12 mouse cellular contexts compared by ENCODE assay signal in the genomic region with DNA sequence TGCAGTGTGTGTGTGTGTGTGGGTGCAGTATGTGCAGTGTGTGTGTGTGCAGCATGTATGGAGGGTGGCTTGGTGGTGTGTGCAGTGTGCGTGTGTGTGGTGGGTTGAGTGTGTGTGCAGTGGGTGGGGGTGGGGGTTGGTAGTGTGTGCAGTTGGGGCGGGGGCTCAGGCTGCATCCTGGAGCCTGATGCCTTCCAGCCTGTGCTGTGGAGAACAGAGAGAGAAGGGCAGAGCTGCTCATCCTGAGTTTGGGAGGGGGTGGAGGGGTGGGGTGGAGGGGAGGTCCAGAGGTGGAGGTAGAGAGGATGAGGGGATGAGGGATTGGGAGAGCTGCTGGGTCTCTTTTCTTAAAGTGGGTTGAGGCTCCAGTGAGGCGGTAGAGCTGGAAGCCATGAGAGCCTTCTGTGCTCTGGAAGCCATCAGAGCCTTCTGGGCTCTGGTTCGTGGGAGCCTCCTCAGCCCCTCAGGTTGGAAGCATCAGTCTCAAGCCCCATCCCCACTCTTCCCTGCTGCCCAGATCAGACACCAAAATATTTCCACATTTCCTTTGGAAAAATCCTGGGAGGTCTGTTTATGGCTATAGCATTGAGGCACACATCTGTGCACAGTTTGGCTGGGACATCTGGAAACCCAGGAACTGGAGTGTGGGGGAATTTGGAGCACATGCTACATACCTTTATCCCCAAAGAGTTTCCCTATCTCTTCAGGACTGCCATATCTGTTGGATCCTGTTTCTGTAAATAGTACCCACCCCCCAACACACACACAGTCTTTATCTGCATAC. TPM values are rescaled to one million over a fixed set of nuclear protein-coding genes. Genes with fewer than 3 reads are reported as not detected.
DNase-seq lines count a peak whose midpoint lies in the region; ATAC-seq and TF ChIP-seq lines count a peak whose summit lies in the region.
"Had no signal": no experiment of that assay in that cellular context is flagged by ENCODE, and none has a peak within 500 bp of the region (broad histone marks: within the 10 kb centered on the region; RNA-seq: fewer than 3 reads in every experiment).

No protein-coding gene starts in this region.

- no peak overlapping the region for H3K9ac ChIP-seq in forebrain, embryonic 12.5 days
- H3K9ac ChIP-seq in forebrain, embryonic 11.5 days (ENCODE audit: low read length) = no peak overlapping the region
- no peak overlapping the region for H3K9ac ChIP-seq in lung, postnatal 0 days (replicated peaks; ENCODE audit: low read depth)
- H3K9ac ChIP-seq in limb, embryonic 15.5 days = no peak overlapping the region
- no peak overlapping the region for H3K9ac ChIP-seq in stomach, postnatal 0 days (ENCODE audit: low read length)
- H3K9ac ChIP-seq: forebrain, embryonic 15.5 days; hindbrain, embryonic 15.5 days had no signal

- H3K4me3 ChIP-seq in forebrain, embryonic 12.5 days (replicated peaks) = no peak overlapping the region
- no peak overlapping the region for H3K4me3 ChIP-seq in forebrain, embryonic 11.5 days (ENCODE audit: low read depth, low read length)
- no peak overlapping the region for H3K4me3 ChIP-seq in lung, postnatal 0 days (ENCODE audit: low read depth, low read length)
- H3K4me3 ChIP-seq in limb, embryonic 15.5 days = no peak overlapping the region
- no peak overlapping the region for H3K4me3 ChIP-seq in stomach, postnatal 0 days (ENCODE audit: low read depth, low read length)
- H3K4me3 ChIP-seq: forebrain, embryonic 15.5 days; hindbrain, embryonic 15.5 days had no signal

- H3K36me3 ChIP-seq in forebrain, embryonic 12.5 days (replicated peaks) = no peaks in the 10 kb centered on the region
- no peaks in the 10 kb centered on the region for H3K36me3 ChIP-seq in forebrain, embryonic 11.5 days (ENCODE audit: control insufficient read depth, insufficient read depth, low read length)
- H3K36me3 ChIP-seq in lung, postnatal 0 days (ENCODE audit: insufficient read depth, low read length) = no peaks in the 10 kb centered on the region
- H3K36me3 ChIP-seq in limb, embryonic 15.5 days = no peaks in the 10 kb centered on the region
- no peaks in the 10 kb centered on the region for H3K36me3 ChIP-seq in stomach, postnatal 0 days (ENCODE audit: control insufficient read depth, insufficient read depth, low read length)
- H3K36me3 ChIP-seq: forebrain, embryonic 15.5 days; hindbrain, embryonic 15.5 days had no signal

- H3K27ac ChIP-seq in forebrain, embryonic 12.5 days = 0 out of 2 replicates have a peak overlapping the region, but pooled peaks have one; percentile 36
- no peak overlapping the region for H3K27ac ChIP-seq in forebrain, embryonic 11.5 days (ENCODE audit: low read depth, low read length)
- H3K27ac ChIP-seq in lung, postnatal 0 days (ENCODE audit: low read length) = no peak overlapping the region
- peak overlapping the region; percentile 95 for H3K27ac ChIP-seq in limb, embryonic 15.5 days
- peak overlapping the region; percentile 58 for H3K27ac ChIP-seq in stomach, postnatal 0 days (replicated peaks)
- H3K27ac ChIP-seq: forebrain, embryonic 15.5 days; hindbrain, embryonic 15.5 days had no signal

- ATAC-seq in forebrain, embryonic 12.5 days (ENCODE audit: low FRiP score) = no peak
- ATAC-seq in forebrain, embryonic 11.5 days (replicated peaks; ENCODE audit: low FRiP score) = no peak
- peak; percentile 49 for ATAC-seq in lung, postnatal 0 days
- ATAC-seq in limb, embryonic 15.5 days (ENCODE audit: insufficient number of reproducible peaks, low FRiP score, low TSS enrichment, low read depth) = peak; percentile 75
- ATAC-seq in stomach, postnatal 0 days (ENCODE audit: low FRiP score, low TSS enrichment) = peak; percentile 21; the same call in 1 of the 2 replicates
- no peak for ATAC-seq in megakaryocyte-erythroid progenitor cell, adult 5-6 weeks (replicated peaks; ENCODE audit: low FRiP score, low TSS enrichment, poor library complexity, severe bottlenecking)
- ATAC-seq: forebrain, embryonic 15.5 days had no signal

- no peak for TF ChIP-seq EP300 in lung, postnatal 0 days (IDR thresholded peaks at IDR 0.05)
- TF ChIP-seq EP300 in stomach, postnatal 0 days (optimal IDR thresholded peaks at IDR 0.05) = no peak

- no peaks in the 10 kb centered on the region for H3K9me3 ChIP-seq in forebrain, embryonic 12.5 days
- no peaks in the 10 kb centered on the region for H3K9me3 ChIP-seq in forebrain, embryonic 11.5 days (ENCODE audit: control insufficient read depth, low read length)
- no peaks in the 10 kb centered on the region for H3K9me3 ChIP-seq in lung, postnatal 0 days (ENCODE audit: low read length)
- no peaks in the 10 kb centered on the region for H3K9me3 ChIP-seq in limb, embryonic 15.5 days
- H3K9me3 ChIP-seq in stomach, postnatal 0 days (ENCODE audit: control insufficient read depth, low read length) = no peaks in the 10 kb centered on the region
- H3K9me3 ChIP-seq: forebrain, embryonic 15.5 days; hindbrain, embryonic 15.5 days had no signal

- 73% methylated on average over 4 of the region's 4 CpGs for WGBS in forebrain, embryonic 12.5 days
- 61% methylated on average over 4 of the region's 4 CpGs for WGBS in forebrain, embryonic 11.5 days
- 27% methylated on average over 4 of the region's 4 CpGs for WGBS in lung, postnatal 0 days
- WGBS in limb, embryonic 15.5 days = 24% methylated on average over 4 of the region's 4 CpGs
- 43% methylated on average over 4 of the region's 4 CpGs for WGBS in stomach, postnatal 0 days

- H3K27me3 ChIP-seq in forebrain, embryonic 12.5 days = no peaks in the 10 kb centered on the region; the same call in 1 of the 2 replicates
- no peaks in the 10 kb centered on the region for H3K27me3 ChIP-seq in forebrain, embryonic 11.5 days (ENCODE audit: control insufficient read depth, insufficient read depth, low read length)
- no peaks in the 10 kb centered on the region for H3K27me3 ChIP-seq in lung, postnatal 0 days (replicated peaks; ENCODE audit: insufficient read depth, low read length)
- no peaks in the 10 kb centered on the region for H3K27me3 ChIP-seq in limb, embryonic 15.5 days
- no peaks in the 10 kb centered on the region for H3K27me3 ChIP-seq in stomach, postnatal 0 days (ENCODE audit: control insufficient read depth, insufficient read depth, low read length)
- H3K27me3 ChIP-seq: forebrain, embryonic 15.5 days; hindbrain, embryonic 15.5 days had no signal

- peaks cover 22% of the 10 kb centered on the region for H3K4me1 ChIP-seq in forebrain, embryonic 12.5 days
- peaks cover 11% of the 10 kb centered on the region for H3K4me1 ChIP-seq in forebrain, embryonic 11.5 days (replicated peaks; ENCODE audit: control insufficient read depth, insufficient read depth, low read length)
- H3K4me1 ChIP-seq in lung, postnatal 0 days (ENCODE audit: insufficient read depth, low read depth, low read length) = 0 out of 2 replicates have a peak, but pooled peaks cover 3% of the 10 kb centered on the region
- peaks cover 67% of the 10 kb centered on the region for H3K4me1 ChIP-seq in limb, embryonic 15.5 days
- peaks cover 2% of the 10 kb centered on the region; the same call in 1 of the 2 replicates for H3K4me1 ChIP-seq in stomach, postnatal 0 days (replicated peaks; ENCODE audit: control insufficient read depth, insufficient read depth)
- H3K4me1 ChIP-seq: hindbrain, embryonic 15.5 days had no signal

- TF ChIP-seq CTCF in lung, postnatal 0 days (IDR thresholded peaks at IDR 0.05) = no peak
- no peak for TF ChIP-seq CTCF in stomach, postnatal 0 days (IDR thresholded peaks at IDR 0.05; ENCODE audit: low read depth)

- DNase-seq in forebrain, embryonic 11.5 days (ENCODE audit: low spot score) = no peak
- peak; percentile 52 for DNase-seq in lung, postnatal 0 days (ENCODE audit: low spot score)
- DNase-seq in lung, adult 18-20 months = no peak
- no peak for DNase-seq in stomach, postnatal 0 days (ENCODE audit: low spot score)
- DNase-seq in adrenal gland, adult (ENCODE audit: inconsistent age in 2 of 2, low spot score in 1 of 2) = no peak
- DNase-seq: thymus, postnatal 25 days had no signal

- H3K4me2 ChIP-seq in forebrain, embryonic 12.5 days = no peak overlapping the region
- no peak overlapping the region for H3K4me2 ChIP-seq in forebrain, embryonic 11.5 days (ENCODE audit: low read depth, low read length, severe bottlenecking)
- H3K4me2 ChIP-seq in lung, postnatal 0 days (replicated peaks; ENCODE audit: low read depth, low read length) = no peak overlapping the region
- peak overlapping the region; percentile 20; the same call in 1 of the 2 replicates for H3K4me2 ChIP-seq in limb, embryonic 15.5 days
- no peak overlapping the region for H3K4me2 ChIP-seq in stomach, postnatal 0 days (replicated peaks; ENCODE audit: low read depth)
- H3K4me2 ChIP-seq: forebrain, embryonic 15.5 days; hindbrain, embryonic 15.5 days had no signal

RNA-seq across cellular contexts. Expression of a gene that starts 21.6 kb away (rescaled TPM):
- polyA plus RNA-seq in forebrain, embryonic 12.5 days (2016; fragmentation: Nextera tagmentation; extraction: Ambion mirVana) = 21.9 and 25.6 TPM in 2 replicates
- polyA plus RNA-seq in forebrain, embryonic 11.5 days (2014; fragmentation: Nextera tagmentation; extraction: Ambion mirVana) = 38.9 and 46.7 TPM in 2 replicates
- polyA plus RNA-seq in lung, postnatal 0 days (2015; fragmentation: Nextera tagmentation; extraction: Ambion mirVana) = 14.8 and 19.6 TPM in 2 replicates
- 78.4 and 102 TPM in 2 replicates for polyA plus RNA-seq in limb, embryonic 15.5 days (2015; fragmentation: Nextera tagmentation; extraction: Ambion mirVana)
- 30.9 and 31.9 TPM in 2 replicates for polyA plus RNA-seq in stomach, postnatal 0 days (2015; fragmentation: Nextera tagmentation; extraction: Ambion mirVana)
- total RNA-seq in megakaryocyte-erythroid progenitor cell, adult 5-6 weeks (2014; fragmentation: Nextera tagmentation) = 23.8 and 24.9 TPM in 2 replicates
- total RNA-seq in megakaryocyte-erythroid progenitor cell, adult 5-6 weeks (2017) = 5.7 and 17.9 TPM in 2 replicates

RNA-seq across cellular contexts. Expression of a gene that starts 49.3 kb away (rescaled TPM):
- 0.65 and 0.67 TPM in 2 replicates for polyA plus RNA-seq in forebrain, embryonic 12.5 days (2016; fragmentation: Nextera tagmentation; extraction: Ambion mirVana)
- 1.3 and 1.6 TPM in 2 replicates for polyA plus RNA-seq in forebrain, embryonic 11.5 days (2014; fragmentation: Nextera tagmentation; extraction: Ambion mirVana)
- polyA plus RNA-seq in lung, postnatal 0 days (2015; fragmentation: Nextera tagmentation; extraction: Ambion mirVana) = 0.87 and 1.1 TPM in 2 replicates
- 177 and 186 TPM in 2 replicates for polyA plus RNA-seq in limb, embryonic 15.5 days (2015; fragmentation: Nextera tagmentation; extraction: Ambion mirVana)
- polyA plus RNA-seq in stomach, postnatal 0 days (2015; fragmentation: Nextera tagmentation; extraction: Ambion mirVana) = 71.2 and 75.3 TPM in 2 replicates
- not detected in 2 replicates for total RNA-seq in megakaryocyte-erythroid progenitor cell, adult 5-6 weeks (2014; fragmentation: Nextera tagmentation)
- total RNA-seq in megakaryocyte-erythroid progenitor cell, adult 5-6 weeks (2017) = not detected in 2 replicates
- total RNA-seq: megakaryocyte, adult 5-6 weeks had no signal
- polyA plus RNA-seq: forebrain, embryonic 15.5 days; hindbrain, embryonic 15.5 days had no signal

RNA-seq across cellular contexts. Expression of a gene that starts 51.1 kb away (rescaled TPM):
- not detected in 2 replicates for polyA plus RNA-seq in forebrain, embryonic 12.5 days (2016; fragmentation: Nextera tagmentation; extraction: Ambion mirVana)
- polyA plus RNA-seq in forebrain, embryonic 11.5 days (2014; fragmentation: Nextera tagmentation; extraction: Ambion mirVana) = not detected in 2 replicates
- 0.07 and 0.13 TPM in 2 replicates for polyA plus RNA-seq in lung, postnatal 0 days (2015; fragmentation: Nextera tagmentation; extraction: Ambion mirVana)
- 10.2 and 11.8 TPM in 2 replicates for polyA plus RNA-seq in limb, embryonic 15.5 days (2015; fragmentation: Nextera tagmentation; extraction: Ambion mirVana)
- 1.7 and 2.5 TPM in 2 replicates for polyA plus RNA-seq in stomach, postnatal 0 days (2015; fragmentation: Nextera tagmentation; extraction: Ambion mirVana)
- total RNA-seq in megakaryocyte-erythroid progenitor cell, adult 5-6 weeks (2014; fragmentation: Nextera tagmentation) = not detected in 2 replicates
- not detected in 2 replicates for total RNA-seq in megakaryocyte-erythroid progenitor cell, adult 5-6 weeks (2017)
- total RNA-seq: megakaryocyte, adult 5-6 weeks had no signal
- polyA plus RNA-seq: forebrain, embryonic 15.5 days had no signal

Comparison
In these comparisons a context has a peak if more than half of its experiments do, and no peak if none do; other contexts are left out.
1. H3K27ac ChIP-seq: peak in forebrain, embryonic 12.5 days (single experiment), limb, embryonic 15.5 days (single experiment) and stomach, postnatal 0 days (single experiment); none in forebrain, embryonic 11.5 days (single experiment) and lung, postnatal 0 days (single experiment).
2. ATAC-seq: peak in lung, postnatal 0 days (single experiment), limb, embryonic 15.5 days (single experiment) and stomach, postnatal 0 days (single experiment); none in forebrain, embryonic 12.5 days (single experiment), forebrain, embryonic 11.5 days (single experiment) and megakaryocyte-erythroid progenitor cell, adult 5-6 weeks (single experiment).
3. RNA of a gene that starts 49.3 kb away (polyA plus RNA-seq): 177 to 186 TPM in limb, embryonic 15.5 days and 71.2 to 75.3 TPM in stomach, postnatal 0 days; 1.3 to 1.6 TPM in forebrain, embryonic 11.5 days, 0.87 to 1.1 TPM in lung, postnatal 0 days and 0.65 to 0.67 TPM in forebrain, embryonic 12.5 days; every median in the first group is over 10 times any median in the second.